Mouse (Mus musculus): Measurements from ENCODE around the gene Slc9a5. TPM values are rescaled to one million over a fixed set of nuclear protein-coding genes. Genes with fewer than 3 reads are reported as not detected.

Slc9a5 gene
- polyA plus RNA-seq, 1 experiment from 2014 or later, result 6.4 TPM

DNA sequence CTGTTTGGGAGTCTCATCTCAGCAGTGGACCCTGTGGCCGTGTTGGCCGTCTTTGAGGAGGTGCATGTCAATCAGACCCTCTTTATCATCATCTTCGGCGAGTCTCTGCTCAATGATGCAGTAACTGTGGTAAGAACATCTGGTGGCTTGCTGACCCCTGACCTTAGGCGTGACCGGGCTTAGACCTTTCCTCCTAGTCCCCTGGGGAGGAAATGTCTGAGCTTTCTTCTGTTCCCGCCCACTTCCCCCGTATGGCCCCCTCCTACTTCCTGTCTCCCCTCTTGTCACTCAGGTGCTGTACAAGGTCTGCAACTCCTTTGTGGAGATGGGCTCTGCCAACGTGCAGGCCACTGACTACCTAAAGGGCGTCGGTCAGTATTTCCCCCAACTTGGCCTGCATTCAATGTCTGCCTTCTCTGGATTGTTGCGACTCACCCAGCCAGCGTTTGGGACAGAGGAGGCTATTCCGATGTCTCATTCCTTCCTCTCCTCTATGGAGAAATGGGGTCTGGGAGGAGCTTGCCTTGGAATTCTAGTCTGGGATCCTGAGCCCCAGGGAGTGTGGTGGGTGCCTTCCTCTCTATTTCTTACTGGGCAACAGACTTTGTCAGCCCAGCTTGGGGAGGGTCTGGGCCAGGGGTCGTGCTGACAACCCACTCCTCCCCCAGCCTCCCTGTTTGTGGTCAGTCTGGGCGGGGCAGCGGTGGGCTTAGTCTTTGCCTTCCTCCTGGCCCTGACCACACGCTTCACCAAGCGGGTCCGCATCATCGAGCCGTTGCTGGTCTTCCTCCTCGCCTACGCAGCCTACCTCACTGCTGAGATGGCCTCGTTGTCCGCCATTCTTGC lies 6.8 kb downstream of the Slc9a5 start:
- H3K9me3 ChIP-seq (ENCODE audit: control insufficient read depth, low read length), result no peaks in the 10 kb centered on the region
- no peak overlapping the region for H3K4me3 ChIP-seq (ENCODE audit: low read depth, low read length)
- H3K27me3 ChIP-seq (ENCODE audit: control insufficient read depth, insufficient read depth, low read length), result no peaks in the 10 kb centered on the region
- ATAC-seq (ENCODE audit: insufficient number of reproducible peaks, low FRiP score, low TSS enrichment, low read depth) (no peak), DNase-seq (ENCODE audit: low spot score) (peak; percentile 35)
- WGBS, result 62% methylated on average over 26 of the region's 26 CpGs
- peaks cover 10% of the 10 kb centered on the region for H3K4me1 ChIP-seq (ENCODE audit: control insufficient read depth, insufficient read depth, low read length)
- H3K9ac ChIP-seq (ENCODE audit: low read length), result no peak overlapping the region
- no peak overlapping the region for H3K4me2 ChIP-seq (ENCODE audit: low read depth, severe bottlenecking)
- peaks cover 3% of the 10 kb centered on the region; the same call in 1 of the 2 replicates for H3K36me3 ChIP-seq (ENCODE audit: control insufficient read depth, insufficient read depth, low read length)
- H3K27ac ChIP-seq (replicated peaks; ENCODE audit: low read depth, low read length), result no peak overlapping the region

DNA sequence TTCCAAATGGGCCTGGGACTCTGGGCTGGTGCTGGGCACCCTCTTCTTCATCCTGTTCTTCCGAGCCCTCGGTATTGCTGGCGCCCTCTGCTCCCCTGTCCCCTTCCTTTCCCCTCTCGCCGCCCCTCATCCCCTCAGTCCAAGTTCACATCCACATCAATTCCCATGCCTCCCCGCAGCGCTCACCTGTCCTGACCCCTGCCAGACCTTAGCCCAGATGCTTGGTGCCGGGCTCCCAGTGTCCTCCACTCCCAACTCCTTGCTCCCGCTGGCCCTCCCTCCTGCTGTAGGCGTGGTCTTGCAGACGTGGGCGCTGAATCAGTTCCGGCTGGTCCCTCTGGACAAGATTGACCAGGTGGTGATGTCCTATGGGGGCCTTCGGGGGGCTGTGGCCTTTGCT lies 8.0 kb downstream of the Slc9a5 start:
- ATAC-seq (ENCODE audit: insufficient number of reproducible peaks, low FRiP score, low TSS enrichment, low read depth), result no peak
- Histone ChIP-seq H3K27me3 (ENCODE audit: control insufficient read depth, insufficient read depth, low read length) (no peaks in the 10 kb centered on the region), H3K4me3 (ENCODE audit: low read depth, low read length) (no peak overlapping the region), H3K9ac (ENCODE audit: low read length) (no peak overlapping the region), H3K36me3 (ENCODE audit: control insufficient read depth, insufficient read depth, low read length) (peaks cover 3% of the 10 kb centered on the region; the same call in 1 of the 2 replicates), H3K9me3 (ENCODE audit: control insufficient read depth, low read length) (no peaks in the 10 kb centered on the region), H3K4me1 (ENCODE audit: control insufficient read depth, insufficient read depth, low read length) (peaks cover 10% of the 10 kb centered on the region), H3K27ac (replicated peaks; ENCODE audit: low read depth, low read length) (no peak overlapping the region), H3K4me2 (ENCODE audit: low read depth, severe bottlenecking) (no peak overlapping the region)
- WGBS, result 85% methylated on average over 14 of the region's 14 CpGs
- DNase-seq (ENCODE audit: low spot score), result no peak

DNA sequence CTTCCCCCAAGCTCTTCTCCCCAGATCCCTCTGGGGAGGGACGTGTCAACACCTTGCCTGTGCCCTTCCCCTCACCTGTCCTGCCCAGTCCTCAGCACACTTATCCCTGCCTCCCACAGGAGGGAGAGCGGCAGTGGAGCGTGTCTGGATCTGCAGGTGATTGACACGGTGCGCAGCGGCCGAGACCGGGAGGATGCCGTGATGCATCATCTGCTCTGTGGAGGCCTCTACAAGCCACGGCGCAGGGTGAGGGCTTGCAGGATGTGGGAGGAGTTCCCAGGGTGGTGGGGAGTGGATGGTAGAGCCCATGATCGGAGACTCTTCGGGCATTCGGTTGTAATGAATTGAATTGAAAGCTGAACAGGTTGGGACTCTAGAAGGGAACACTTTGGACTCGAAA lies 10.6 kb downstream of the Slc9a5 start:
- no peaks in the 10 kb centered on the region for H3K9me3 ChIP-seq (ENCODE audit: control insufficient read depth, low read length)
- no peak overlapping the region for H3K4me3 ChIP-seq (ENCODE audit: low read depth, low read length)
- ATAC-seq (ENCODE audit: insufficient number of reproducible peaks, low FRiP score, low TSS enrichment, low read depth), result 0 out of 2 replicates have a peak, but pooled peaks have one; percentile 18
- H3K27me3 ChIP-seq (ENCODE audit: control insufficient read depth, insufficient read depth, low read length), result no peaks in the 10 kb centered on the region
- no peak overlapping the region for H3K9ac ChIP-seq (ENCODE audit: low read length)
- H3K36me3 ChIP-seq (ENCODE audit: control insufficient read depth, insufficient read depth, low read length), result peaks cover 6% of the 10 kb centered on the region; the same call in 1 of the 2 replicates
- peaks cover 10% of the 10 kb centered on the region for H3K4me1 ChIP-seq (ENCODE audit: control insufficient read depth, insufficient read depth, low read length)
- H3K27ac ChIP-seq (replicated peaks; ENCODE audit: low read depth, low read length), result no peak overlapping the region
- 70% methylated on average over 15 of the region's 15 CpGs for WGBS
- DNase-seq (ENCODE audit: low spot score), result no peak
- no peak overlapping the region for H3K4me2 ChIP-seq (ENCODE audit: low read depth, severe bottlenecking)

DNA sequence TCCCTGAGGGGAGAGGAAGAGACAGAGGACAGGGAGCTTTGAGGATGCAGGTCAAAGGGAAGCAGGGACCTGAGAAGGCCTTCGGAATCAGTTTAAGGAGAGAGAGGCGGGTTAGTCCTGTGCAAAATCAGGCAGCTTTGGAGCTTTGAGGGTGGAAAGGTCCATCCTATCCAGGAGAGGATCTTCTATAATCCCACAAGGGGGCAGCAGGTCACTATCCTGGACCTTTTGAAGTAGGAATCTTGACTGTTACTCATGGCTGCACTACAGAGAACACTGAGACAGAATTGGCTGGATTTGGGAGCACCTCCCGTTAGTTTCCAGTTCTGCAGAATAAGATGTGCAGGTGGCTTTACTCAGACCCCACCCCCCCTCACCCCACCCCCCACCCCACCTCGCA lies 11.0 kb downstream of the Slc9a5 start:
- H3K27ac ChIP-seq (replicated peaks; ENCODE audit: low read depth, low read length), result no peak overlapping the region
- ATAC-seq (ENCODE audit: insufficient number of reproducible peaks, low FRiP score, low TSS enrichment, low read depth) (no peak), DNase-seq (ENCODE audit: low spot score) (no peak)
- H3K9ac ChIP-seq (ENCODE audit: low read length), result no peak overlapping the region
- H3K4me1 ChIP-seq (ENCODE audit: control insufficient read depth, insufficient read depth, low read length), result peaks cover 9% of the 10 kb centered on the region
- H3K27me3 ChIP-seq (ENCODE audit: control insufficient read depth, insufficient read depth, low read length), result no peaks in the 10 kb centered on the region
- no peak overlapping the region for H3K4me2 ChIP-seq (ENCODE audit: low read depth, severe bottlenecking)
- no peaks in the 10 kb centered on the region for H3K9me3 ChIP-seq (ENCODE audit: control insufficient read depth, low read length)
- peaks cover 6% of the 10 kb centered on the region; the same call in 1 of the 2 replicates for H3K36me3 ChIP-seq (ENCODE audit: control insufficient read depth, insufficient read depth, low read length)
- H3K4me3 ChIP-seq (ENCODE audit: low read depth, low read length), result no peak overlapping the region
- WGBS, result 55% methylated on average over 4 of the region's 4 CpGs

DNA sequence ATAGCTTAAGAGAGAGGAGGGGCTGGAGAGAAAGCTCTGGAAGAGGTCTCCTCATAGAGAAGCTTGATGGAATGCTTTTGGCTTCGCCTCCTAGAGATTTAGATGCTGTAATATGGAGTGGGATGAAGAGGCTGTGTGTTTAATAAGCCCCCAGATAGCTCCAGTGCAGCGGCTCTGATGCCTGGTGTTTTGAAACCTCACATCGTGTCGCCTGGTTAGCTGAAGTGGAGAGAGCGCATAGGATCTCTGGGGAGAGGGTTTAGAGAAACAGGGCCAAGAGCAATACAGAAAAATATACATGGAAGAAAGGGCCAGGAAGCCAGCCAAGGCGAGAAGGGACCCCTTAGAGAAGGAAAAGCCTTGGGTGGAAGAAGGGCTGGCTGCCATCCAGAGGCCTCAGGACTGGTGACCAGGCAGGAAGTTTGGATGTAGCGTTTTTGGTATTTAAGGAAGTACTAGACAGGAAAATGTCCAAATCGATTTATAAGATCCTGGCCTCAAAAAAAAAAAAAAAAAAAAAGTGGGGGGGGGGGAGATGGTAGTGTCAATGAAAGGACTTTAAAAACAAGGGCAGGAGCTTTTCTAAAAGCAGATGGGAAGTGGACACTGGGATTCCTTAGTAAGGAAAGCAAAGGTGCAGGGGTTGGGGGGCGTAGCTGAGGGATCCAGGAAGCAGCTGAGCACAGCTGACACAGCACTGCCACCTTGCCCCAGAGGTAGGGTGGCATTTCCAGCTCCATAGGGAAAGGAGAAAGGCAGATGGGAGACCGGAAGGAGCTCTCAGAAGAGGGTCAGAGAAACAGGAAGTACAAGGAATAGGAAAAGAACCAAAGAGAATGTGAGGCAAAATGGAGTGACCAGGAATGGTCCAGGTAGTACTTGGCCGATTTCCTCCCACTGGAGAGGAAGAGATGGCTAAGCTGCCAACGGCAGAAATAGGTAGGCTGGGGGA lies 13.4 kb downstream of the Slc9a5 start:
- H3K36me3 ChIP-seq (ENCODE audit: control insufficient read depth, insufficient read depth, low read length), result 0 out of 2 replicates have a peak, but pooled peaks cover 3% of the 10 kb centered on the region
- H3K4me1 ChIP-seq (ENCODE audit: control insufficient read depth, insufficient read depth, low read length), result peaks cover 2% of the 10 kb centered on the region; the same call in 1 of the 2 replicates
- 88% methylated on average over 12 of the region's 12 CpGs for WGBS
- no peak overlapping the region for H3K27ac ChIP-seq (replicated peaks; ENCODE audit: low read depth, low read length)
- no peaks in the 10 kb centered on the region for H3K9me3 ChIP-seq (ENCODE audit: control insufficient read depth, low read length)
- ATAC-seq (ENCODE audit: insufficient number of reproducible peaks, low FRiP score, low TSS enrichment, low read depth), result no peak
- no peak overlapping the region for H3K9ac ChIP-seq (ENCODE audit: low read length)
- no peak for DNase-seq (ENCODE audit: low spot score)
- no peak overlapping the region for H3K4me2 ChIP-seq (ENCODE audit: low read depth, severe bottlenecking)
- no peaks in the 10 kb centered on the region for H3K27me3 ChIP-seq (ENCODE audit: control insufficient read depth, insufficient read depth, low read length)
- no peak overlapping the region for H3K4me3 ChIP-seq (ENCODE audit: low read depth, low read length)

DNA sequence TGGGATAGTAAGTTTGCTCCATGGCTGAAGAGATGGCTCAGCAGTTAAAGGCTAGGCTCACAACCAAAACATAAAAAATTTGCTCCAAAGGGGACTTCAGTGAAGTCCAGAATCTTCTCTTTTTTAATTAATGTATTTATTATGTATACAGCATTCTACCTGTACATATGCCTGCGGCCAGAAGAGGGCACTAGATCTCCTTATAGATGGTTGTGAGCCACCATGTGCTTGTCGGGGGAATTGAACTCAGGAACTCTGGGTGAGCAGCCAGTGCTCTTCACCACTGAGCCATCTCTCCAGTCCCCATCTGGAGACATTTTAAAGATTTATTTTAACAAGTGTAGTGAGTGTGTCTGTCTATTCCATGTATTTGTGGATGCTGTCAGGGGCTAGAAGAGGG lies 18.5 kb downstream of the Slc9a5 start:
- H3K27ac ChIP-seq (replicated peaks; ENCODE audit: low read depth, low read length), result no peak overlapping the region
- no peak for ATAC-seq (ENCODE audit: insufficient number of reproducible peaks, low FRiP score, low TSS enrichment, low read depth)
- H3K36me3 ChIP-seq (ENCODE audit: control insufficient read depth, insufficient read depth, low read length), result 0 out of 2 replicates have a peak, but pooled peaks cover 3% of the 10 kb centered on the region
- no peak for DNase-seq (ENCODE audit: low spot score)
- no peak overlapping the region for H3K9ac ChIP-seq (ENCODE audit: low read length)
- no peaks in the 10 kb centered on the region for H3K9me3 ChIP-seq (ENCODE audit: control insufficient read depth, low read length)
- no peaks in the 10 kb centered on the region for H3K4me1 ChIP-seq (ENCODE audit: control insufficient read depth, insufficient read depth, low read length)
- 58% methylated on average over 2 of the region's 2 CpGs for WGBS
- H3K4me3 ChIP-seq (ENCODE audit: low read depth, low read length), result no peak overlapping the region
- no peak overlapping the region for H3K4me2 ChIP-seq (ENCODE audit: low read depth, severe bottlenecking)
- no peaks in the 10 kb centered on the region for H3K27me3 ChIP-seq (ENCODE audit: control insufficient read depth, insufficient read depth, low read length)

DNA sequence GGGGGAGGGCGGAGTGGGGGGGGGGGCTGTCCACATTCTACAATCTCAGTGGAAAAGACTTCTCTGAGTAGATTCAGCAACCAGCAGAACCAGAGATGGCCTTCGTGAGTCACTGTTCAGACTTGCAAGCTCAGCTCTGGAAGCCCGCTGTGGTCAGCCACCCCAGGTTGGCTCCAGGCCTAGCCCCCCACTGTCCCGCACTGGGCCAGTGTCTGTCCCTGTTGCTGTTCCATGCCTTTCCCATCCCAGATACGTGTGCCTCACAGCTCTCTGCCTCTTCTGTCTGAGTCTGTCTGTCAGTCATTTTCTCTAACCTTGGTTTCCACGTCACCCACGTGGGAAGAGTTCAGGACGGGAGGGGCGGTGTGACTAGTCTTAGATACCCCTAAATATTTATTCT lies 23.8 kb downstream of the Slc9a5 start:
- ATAC-seq (ENCODE audit: insufficient number of reproducible peaks, low FRiP score, low TSS enrichment, low read depth) (no peak), DNase-seq (ENCODE audit: low spot score) (no peak)
- Histone ChIP-seq H3K9me3 (ENCODE audit: control insufficient read depth, low read length) (no peaks in the 10 kb centered on the region), H3K4me2 (ENCODE audit: low read depth, severe bottlenecking) (no peak overlapping the region), H3K4me3 (ENCODE audit: low read depth, low read length) (no peak overlapping the region), H3K27me3 (ENCODE audit: control insufficient read depth, insufficient read depth, low read length) (no peaks in the 10 kb centered on the region), H3K36me3 (ENCODE audit: control insufficient read depth, insufficient read depth, low read length) (no peaks in the 10 kb centered on the region), H3K9ac (ENCODE audit: low read length) (no peak overlapping the region), H3K4me1 (ENCODE audit: control insufficient read depth, insufficient read depth, low read length) (0 out of 2 replicates have a peak, but pooled peaks cover 4% of the 10 kb centered on the region), H3K27ac (replicated peaks; ENCODE audit: low read depth, low read length) (no peak overlapping the region)
- 80% methylated on average over 9 of the region's 9 CpGs for WGBS

DNA sequence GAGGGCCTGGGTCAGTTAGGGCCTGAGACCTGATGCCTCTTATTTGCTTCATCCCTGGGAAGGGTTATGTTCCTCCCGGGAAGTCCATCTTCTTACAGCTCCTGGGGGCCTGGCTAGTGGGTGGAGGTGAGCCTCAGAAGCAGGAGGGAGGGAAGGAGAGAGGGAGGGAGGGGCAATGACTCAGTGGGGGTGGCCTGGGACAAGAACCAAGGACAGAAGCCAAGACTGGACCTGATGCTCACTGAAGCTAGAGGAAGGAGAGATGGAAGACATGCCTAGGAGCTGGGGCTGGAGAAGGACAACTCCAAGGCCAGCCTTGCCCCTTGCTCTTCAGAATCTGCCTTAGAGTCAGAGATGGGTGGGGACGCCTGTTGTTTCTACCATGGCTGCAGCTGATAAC lies 24.4 kb downstream of the Slc9a5 start, which contains the start of gene Plekhg4:
Gene Plekhg4, plus strand, starts transcription at position 243 of the 400 bp plus-strand sequence.
- H3K9me3 ChIP-seq (ENCODE audit: control insufficient read depth, low read length), result no peaks in the 10 kb centered on the region
- H3K36me3 ChIP-seq (ENCODE audit: control insufficient read depth, insufficient read depth, low read length), result no peaks in the 10 kb centered on the region
- no peak for DNase-seq (ENCODE audit: low spot score)
- ATAC-seq (ENCODE audit: insufficient number of reproducible peaks, low FRiP score, low TSS enrichment, low read depth), result no peak
- WGBS, result 56% methylated on average over 2 of the region's 2 CpGs
- 0 out of 2 replicates have a peak, but pooled peaks cover 4% of the 10 kb centered on the region for H3K4me1 ChIP-seq (ENCODE audit: control insufficient read depth, insufficient read depth, low read length)
- no peak within 1 kb of the TSS for H3K4me3 ChIP-seq (ENCODE audit: low read depth, low read length)
- H3K27ac ChIP-seq (replicated peaks; ENCODE audit: low read depth, low read length), result no peak within 1 kb of the TSS
- H3K4me2 ChIP-seq (ENCODE audit: low read depth, severe bottlenecking), result peak within 1 kb of the TSS; percentile 36; the same call in 1 of the 2 replicates
- no peaks in the 10 kb centered on the region for H3K27me3 ChIP-seq (ENCODE audit: control insufficient read depth, insufficient read depth, low read length)
- no peak within 1 kb of the TSS for H3K9ac ChIP-seq (ENCODE audit: low read length)
